Mouse (Mus musculus): ENCODE measurements around the gene Bphl.

- TF ChIP-seq POLR2A (IDR thresholded peaks at IDR 0.05; ENCODE audit: insufficient read depth, low read length): no peak
- TF ChIP-seq CTCF (IDR thresholded peaks at IDR 0.05; ENCODE audit: low read depth, low read length): peak; percentile 53
Observed at GRCm38 (mm10) chr13:33995197-33995596, 42.2 kb upstream of the Bphl start.

All from ES-Bruce4 (cell line).